Mouse (Mus musculus): ENCODE results near the gene Sdk1. TPM values are rescaled to one million over a fixed set of nuclear protein-coding genes. Genes with fewer than 3 reads are reported as not detected.

Sdk1 gene
- total RNA-seq, 1 experiment from 2014 or later = not detected

DNA sequence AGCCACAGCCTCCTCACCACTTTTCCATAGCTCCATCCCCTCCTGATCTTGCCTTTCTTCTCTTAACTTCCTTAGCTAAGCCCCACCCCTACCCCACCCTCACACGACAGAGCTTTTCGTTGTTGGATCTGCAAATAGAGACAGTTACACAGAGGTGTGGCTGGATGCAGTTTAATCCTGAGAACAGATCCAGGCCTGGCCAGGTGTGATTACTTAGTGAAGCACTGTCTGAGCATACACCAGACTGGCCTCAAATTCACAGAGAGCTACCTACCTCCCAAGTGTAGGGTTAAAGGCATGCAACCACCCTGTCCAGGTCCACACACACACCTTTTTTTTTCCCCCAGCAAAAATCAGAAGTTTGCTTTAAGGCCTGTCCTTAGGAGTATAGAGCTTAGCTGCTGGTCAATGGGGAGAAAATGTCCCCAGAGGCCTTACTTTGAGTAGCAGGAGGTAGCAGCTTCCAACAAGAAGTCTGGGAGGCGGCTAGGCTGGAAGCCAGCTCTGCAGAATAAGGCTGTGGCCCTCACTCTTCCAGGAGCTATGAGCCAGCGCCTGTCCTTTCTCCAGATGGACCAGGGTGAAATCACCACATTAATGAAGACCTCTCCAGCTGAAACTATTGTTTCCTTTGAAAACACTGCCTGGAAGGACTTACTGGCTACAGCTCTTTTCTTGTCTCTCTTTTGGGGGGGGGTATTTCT lies 781.7 kb downstream of the Sdk1 start:
- ATAC-seq (ENCODE audit: extremely low read depth, insufficient number of reproducible peaks, low FRiP score, poor library complexity, severe bottlenecking) = no peak

DNA sequence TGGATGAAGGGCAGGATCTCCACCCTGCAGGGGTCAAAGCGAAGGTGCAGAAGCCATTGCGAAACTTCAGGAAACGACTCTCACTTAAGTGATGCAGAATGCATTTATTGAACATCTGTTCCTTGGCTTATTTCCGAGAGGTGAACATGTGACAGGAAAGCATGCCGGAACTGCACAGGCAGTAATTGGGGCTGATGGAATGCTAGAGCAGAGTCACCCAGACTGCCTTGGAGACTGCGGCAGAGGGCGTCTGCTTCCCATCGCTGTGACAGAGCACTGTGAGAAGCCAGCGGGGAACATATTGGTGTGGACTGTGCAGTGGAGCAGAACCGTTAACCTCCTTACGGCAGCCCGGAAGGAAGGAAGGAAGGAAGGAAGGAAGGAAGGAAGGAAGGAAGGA lies 783.2 kb downstream of the Sdk1 start:
- no peak for ATAC-seq (ENCODE audit: extremely low read depth, insufficient number of reproducible peaks, low FRiP score, poor library complexity, severe bottlenecking)

DNA sequence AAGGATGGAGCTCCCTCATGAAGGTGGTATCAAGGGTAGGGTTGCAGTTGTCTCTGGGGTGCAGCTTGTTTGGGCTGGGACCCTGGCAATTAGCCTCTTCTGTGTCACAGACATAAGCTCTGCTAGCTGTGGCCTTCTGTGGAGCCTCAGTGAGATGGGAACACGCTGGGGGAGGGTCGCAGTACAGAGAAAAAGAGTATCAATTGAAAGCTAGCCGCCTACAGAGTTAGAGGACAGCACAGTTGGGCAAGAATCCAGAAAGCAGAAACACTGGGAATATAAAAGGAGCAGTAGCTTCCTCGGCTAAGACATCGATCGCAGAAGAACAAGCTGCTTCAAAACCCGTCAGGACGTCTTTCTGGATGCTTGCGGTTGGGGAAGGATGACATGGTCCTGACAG lies 795.2 kb downstream of the Sdk1 start:
- ATAC-seq (ENCODE audit: extremely low read depth, insufficient number of reproducible peaks, low FRiP score, poor library complexity, severe bottlenecking) = no peak

DNA sequence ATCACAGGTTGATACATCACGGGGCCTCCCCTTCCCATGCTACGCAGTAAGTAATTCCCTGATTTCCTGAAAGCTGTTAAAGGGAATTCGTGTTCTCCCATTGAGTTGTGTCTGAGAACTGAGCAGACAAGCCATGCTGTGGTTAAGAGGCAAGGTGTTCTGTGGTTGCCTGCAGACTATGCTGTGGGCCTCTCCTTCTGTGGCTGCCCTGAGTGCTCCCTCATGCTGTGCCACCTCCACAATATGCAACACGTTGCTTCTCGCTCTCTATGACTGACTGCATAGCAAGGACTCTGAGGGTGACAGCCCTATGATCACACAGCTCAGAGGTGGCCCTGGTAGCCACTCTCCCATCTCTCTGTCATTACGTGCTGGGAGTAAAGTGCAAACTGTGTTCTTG lies 797.9 kb downstream of the Sdk1 start:
- ATAC-seq (ENCODE audit: extremely low read depth, insufficient number of reproducible peaks, low FRiP score, poor library complexity, severe bottlenecking) = no peak

DNA sequence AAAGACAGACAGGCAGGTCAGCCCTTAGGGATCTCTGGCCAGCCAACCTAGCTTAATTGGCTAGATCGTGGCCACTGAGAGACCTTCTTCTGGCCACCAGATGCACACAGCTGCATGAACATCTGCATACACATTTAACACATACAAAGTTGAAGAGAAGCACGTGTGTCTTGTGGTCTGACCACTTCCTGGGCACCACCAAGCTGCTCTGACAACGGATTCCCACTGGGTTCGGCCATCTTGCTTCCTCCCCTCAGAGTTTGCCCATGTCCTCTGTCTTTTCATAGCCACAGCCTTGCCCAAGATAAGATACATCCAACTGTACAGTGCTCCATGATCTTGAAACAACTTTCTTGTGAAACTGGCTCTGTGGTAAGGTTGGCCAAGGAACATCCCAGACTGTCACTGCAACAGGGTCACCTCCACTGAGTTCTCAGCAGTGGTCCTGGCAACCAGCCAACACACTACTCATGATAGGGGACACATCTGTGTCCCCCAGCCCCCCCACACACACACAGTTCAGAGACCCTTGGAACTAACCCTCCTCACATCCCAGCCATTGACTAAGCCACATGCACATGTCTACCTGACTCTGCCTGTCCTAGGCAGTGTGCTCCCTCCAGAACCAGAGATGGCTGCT lies 798.7 kb downstream of the Sdk1 start:
- ATAC-seq (ENCODE audit: extremely low read depth, insufficient number of reproducible peaks, low FRiP score, poor library complexity, severe bottlenecking) = peak; percentile 11

DNA sequence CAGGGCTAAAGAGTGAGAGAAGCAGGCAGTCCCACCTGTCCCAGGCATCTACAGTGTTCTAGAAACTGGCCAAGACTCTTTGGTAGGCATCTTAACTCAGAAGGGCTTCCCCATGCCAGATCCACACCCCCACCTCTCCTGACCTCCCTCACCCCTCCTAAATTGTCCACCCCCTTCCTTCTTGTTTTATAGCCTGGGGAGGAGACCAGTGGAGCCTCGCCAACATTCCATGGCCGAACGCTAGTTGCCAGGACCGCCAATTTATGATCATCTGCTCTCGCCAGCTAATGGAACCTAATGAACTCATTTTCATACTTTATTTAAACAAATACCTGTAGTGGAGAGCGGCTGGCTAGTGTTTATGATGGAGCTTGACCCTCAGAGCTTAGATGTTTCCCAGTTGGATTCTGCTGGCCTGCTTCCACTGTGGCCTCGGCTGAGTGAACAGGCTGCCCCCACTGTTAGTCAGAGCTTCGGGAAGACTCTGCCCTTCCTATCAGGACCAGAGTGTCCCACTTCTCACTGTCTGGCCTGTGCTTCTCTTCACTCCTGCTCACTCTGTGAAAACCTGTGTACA lies 800.0 kb downstream of the Sdk1 start:
- ATAC-seq (ENCODE audit: extremely low read depth, insufficient number of reproducible peaks, low FRiP score, poor library complexity, severe bottlenecking) = no peak

DNA sequence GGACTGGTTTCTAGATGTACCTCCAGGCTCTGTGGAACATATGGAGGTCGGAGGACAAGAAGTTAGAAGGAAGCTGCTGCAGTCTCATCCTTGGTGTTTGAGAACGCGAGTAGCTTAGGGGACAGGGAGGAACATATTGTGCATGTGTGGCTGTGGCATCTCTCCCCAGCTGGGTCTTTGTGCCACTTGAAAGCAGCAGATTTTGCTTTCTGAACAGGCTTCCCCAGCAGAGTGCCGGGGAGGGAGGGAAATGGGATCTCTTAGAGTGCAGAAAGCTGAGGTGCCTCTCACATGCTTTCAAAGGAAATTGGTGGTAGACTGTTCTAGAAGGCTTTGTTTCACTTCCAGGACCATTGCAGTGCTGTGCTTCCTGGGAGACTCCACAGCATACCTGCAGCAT lies 820.5 kb downstream of the Sdk1 start:
- ATAC-seq (ENCODE audit: extremely low read depth, insufficient number of reproducible peaks, low FRiP score, poor library complexity, severe bottlenecking) = no peak

DNA sequence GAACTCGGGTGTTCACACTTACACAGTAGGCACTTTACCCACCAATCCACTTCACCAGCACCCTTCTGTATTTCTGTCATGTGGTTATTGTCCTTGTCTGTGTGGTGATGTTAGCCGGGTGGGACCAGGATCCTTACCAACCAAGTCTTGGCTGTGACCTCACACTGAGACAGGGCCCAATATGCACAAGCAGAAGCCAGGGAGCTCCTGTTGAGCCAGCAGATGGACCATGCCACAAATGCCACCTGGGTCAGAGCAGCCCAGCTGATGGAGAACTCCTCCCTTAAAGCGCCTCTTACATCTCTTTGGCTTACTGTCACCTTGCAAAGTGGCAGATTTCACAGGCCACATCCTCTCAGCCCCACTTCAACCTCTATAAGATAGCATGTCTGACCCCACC lies 830.0 kb downstream of the Sdk1 start:
- ATAC-seq (ENCODE audit: extremely low read depth, insufficient number of reproducible peaks, low FRiP score, poor library complexity, severe bottlenecking) = no peak

DNA sequence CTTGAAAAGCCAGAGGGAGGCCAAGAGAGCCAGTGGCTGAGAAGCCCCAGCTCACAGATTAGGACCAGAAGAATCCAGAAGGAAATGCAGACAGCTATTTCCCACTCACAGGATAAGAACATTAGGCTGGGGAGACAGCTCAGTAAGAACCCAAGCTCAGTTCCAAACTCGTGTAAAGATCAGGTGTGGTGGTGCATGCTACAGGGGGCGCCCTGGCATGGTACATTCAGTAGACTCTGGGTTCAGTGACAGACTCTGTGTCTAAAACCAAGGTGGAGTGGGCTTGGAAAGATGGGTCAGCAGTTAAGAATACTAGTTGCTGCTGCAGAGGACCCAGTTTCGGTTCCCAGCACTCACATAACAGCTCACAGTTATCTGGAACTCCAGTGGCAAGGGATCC lies 832.6 kb downstream of the Sdk1 start:
- no peak for ATAC-seq (ENCODE audit: extremely low read depth, insufficient number of reproducible peaks, low FRiP score, poor library complexity, severe bottlenecking)

DNA sequence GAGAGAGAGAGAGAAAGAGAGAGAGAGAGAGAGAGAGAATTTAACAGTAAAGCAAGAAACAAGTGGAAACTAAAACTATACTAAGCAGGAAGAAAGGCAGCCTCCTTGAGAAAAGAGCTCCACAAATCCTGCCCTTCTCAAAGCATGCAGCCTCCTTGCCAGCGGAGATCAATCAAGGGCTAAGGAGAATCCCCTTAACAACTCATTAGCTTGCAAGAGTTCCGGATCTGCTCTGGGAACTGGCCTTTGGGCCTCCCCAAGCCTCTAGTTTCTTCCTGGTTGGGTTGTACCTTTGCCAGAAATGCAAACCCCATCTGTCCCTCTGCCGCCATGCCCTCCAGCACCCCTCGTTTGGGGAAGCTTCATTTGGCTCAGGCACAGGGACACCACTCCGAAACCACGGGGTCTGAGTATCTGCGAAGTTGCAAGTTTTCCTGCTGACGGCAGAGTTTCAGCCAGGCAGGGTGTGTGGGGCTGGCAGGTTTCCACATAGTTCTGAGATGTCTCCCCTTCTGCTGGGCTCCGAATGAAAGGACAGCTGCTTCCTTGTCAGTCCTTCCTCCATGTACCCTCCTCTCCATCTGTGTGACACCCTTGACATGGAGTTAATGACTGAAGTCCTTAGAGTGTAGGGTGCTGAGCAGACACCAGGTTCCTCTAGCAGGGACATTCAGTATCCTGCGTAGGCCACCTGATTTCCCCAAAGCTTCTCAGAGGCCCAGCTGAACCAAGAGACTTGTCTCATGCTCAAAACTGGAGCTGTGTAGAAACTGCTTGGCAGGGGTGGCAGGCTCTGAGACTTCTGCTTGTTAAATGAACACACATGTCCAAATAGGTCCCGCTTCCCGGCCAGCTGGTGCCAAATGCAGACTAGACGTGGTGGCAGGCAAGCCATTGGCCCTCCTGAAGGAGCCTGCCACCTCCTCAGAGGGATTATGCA lies 833.5 kb downstream of the Sdk1 start:
- ATAC-seq (ENCODE audit: extremely low read depth, insufficient number of reproducible peaks, low FRiP score, poor library complexity, severe bottlenecking) = no peak

DNA sequence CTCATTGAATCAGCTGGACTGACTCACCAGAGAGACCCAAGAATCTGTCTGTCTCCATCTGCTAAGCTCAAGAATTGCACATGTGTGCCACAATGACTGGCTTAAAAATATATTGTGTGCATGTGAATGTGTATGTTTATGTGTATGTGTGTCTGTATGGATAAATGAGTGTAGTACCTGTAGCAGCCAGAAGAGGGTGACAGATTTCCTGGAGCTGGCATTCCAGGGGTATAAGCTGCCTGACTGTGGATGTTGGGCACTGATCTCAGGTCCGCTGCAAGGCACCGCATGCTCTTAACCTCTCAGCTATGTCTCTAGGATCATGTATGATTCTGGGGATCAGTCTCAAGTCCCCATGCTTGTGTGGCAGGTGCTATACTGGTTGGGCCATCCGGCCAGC lies 839.4 kb downstream of the Sdk1 start:
- ATAC-seq (ENCODE audit: extremely low read depth, insufficient number of reproducible peaks, low FRiP score, poor library complexity, severe bottlenecking) = no peak

DNA sequence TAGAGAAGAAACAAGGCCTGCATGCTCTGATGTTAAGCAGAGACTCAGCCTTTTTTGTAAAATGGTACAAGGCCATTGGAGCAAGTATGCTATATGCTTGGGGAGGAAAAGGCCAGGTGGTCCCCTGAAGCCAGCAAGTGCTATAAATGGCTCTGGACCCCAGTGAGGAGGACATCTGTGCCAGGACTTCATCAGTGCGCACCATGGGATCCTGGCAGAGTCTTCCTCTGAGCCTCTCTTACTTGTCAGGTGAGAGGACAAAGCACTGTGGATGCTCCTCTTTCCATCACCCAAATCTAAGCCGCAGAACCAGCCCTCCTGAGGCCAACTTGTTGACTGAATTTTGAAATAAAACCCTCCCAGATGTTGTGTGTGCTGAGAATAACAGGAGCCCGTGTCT lies 839.8 kb downstream of the Sdk1 start:
- no peak for ATAC-seq (ENCODE audit: extremely low read depth, insufficient number of reproducible peaks, low FRiP score, poor library complexity, severe bottlenecking)

DNA sequence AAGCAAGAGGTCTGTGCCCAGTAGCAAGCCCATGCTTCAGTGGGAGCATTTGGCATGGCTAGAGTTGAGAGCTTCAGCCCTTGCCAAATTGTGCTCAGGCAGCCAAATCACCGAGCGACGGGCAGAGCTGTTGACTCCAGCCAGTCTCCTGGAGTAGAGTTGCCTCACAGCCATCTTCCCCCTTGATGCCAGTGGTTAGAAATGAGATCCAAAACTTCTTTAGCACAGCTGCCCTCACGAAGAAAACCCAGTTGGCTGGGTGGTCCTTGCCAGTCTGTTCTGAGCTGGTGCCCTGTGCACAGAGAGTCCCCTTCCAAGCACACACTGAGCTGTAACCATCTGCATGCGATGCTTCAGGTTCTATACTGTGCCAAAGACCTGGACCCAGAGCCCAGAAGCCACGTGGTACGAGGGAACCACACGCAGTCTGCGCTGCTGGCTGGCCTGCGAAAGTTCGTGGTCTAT lies 855.1 kb downstream of the Sdk1 start:
- no peak for ATAC-seq (ENCODE audit: extremely low read depth, insufficient number of reproducible peaks, low FRiP score, poor library complexity, severe bottlenecking)

DNA sequence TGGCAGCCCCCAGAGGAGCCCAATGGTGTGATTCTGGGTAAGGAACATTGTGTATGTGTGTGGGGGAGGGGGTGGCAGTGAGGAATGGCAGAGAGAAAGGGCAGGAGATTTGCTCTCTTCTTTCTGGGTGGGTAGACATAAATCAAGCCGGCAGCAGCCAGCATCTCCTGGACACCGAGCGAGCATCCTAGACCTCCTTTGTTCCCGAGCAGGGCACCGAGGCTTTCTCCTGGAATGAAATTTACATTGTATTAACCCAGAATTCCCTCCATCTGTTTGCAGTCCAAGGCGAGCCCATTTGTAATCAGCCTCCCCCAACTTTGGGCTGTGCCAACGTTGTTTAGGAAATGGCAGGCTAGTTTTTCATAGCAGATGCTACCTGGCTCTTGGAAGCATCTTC lies 858.9 kb downstream of the Sdk1 start:
- ATAC-seq (ENCODE audit: extremely low read depth, insufficient number of reproducible peaks, low FRiP score, poor library complexity, severe bottlenecking) = no peak

DNA sequence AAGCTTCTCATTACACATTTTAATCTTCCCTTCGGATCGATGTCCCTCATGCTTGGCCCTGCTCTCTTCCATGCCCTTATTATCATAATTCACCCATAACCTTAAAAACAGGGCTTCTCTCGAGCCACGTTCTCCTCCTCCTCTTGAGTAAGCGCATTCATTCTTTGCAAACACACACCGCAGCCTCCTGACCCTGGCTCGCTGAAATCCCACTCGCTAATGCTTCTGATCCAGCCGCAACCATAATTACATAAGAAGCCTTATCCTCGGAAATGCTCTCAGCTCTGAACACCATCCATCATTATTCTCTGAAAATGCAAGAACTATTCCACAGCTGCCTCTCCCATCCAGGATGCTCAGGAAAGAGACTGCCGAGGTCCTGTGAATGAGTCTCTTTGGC lies 866.1 kb downstream of the Sdk1 start:
- ATAC-seq (ENCODE audit: extremely low read depth, insufficient number of reproducible peaks, low FRiP score, poor library complexity, severe bottlenecking) = no peak

DNA sequence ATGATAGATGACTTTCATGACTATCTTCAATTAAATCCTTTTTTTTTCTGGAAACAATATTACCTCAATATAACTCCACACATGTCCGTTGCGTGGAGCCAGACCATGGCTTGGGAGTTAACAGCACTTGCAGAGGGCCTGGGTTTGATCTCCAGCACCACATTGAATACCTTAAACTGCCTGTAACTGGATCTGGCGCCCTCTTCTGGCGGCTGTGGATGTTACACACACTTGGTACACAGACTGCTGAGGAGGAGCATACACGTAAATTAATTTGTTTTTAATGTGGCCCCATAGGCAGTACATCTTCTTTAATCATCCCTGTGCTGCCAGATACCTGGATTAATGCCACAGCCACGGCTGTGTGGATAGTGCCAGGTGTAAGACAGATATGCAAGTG lies 870.7 kb downstream of the Sdk1 start:
- ATAC-seq (ENCODE audit: extremely low read depth, insufficient number of reproducible peaks, low FRiP score, poor library complexity, severe bottlenecking) = no peak

DNA sequence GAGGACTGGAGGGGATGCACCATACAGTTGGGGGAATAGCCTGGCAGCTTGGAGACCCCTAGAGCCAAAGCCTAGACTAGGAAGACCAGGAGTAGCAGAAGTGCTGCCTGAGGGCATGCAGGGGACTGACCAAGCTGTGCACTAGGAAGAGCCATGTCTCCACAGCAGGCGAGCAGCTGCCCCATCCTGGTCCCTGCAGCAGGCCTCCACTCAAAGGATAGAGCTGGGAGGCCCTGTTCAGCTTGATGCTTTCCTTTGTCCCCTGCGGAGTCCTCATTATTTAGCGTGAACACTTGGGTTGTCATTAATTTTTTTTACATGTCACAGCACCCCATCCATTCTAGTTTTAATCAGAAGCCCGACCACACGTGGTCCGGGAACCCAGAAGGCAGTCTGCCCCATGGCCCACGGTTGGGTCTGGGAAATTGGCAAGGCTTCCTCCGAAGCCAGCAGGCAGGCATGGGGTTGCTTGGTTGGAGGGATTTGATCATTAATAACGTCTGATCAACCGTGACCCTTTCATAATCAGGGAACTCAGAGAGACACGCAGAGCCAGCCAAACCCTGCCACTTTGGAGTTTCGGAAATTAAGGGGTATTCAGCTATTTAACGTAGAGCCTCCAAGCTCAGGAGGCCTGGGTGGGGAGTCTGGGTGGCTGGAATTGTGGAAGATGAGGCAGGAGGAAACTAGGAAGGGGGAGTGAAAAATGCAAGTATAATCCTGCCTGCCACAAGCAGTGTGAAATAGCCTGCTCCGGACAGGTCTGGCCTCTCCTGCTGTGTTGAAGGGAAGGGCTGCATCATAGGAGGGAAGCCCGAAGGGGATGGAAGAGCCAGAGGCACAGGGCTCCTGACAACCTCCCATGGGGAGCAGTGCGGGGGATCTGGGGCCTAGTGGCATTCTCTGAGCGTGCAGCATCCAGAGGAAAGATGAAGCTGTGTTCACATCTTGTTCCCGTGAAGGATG lies 872.2 kb downstream of the Sdk1 start:
- no peak for ATAC-seq (ENCODE audit: extremely low read depth, insufficient number of reproducible peaks, low FRiP score, poor library complexity, severe bottlenecking)

DNA sequence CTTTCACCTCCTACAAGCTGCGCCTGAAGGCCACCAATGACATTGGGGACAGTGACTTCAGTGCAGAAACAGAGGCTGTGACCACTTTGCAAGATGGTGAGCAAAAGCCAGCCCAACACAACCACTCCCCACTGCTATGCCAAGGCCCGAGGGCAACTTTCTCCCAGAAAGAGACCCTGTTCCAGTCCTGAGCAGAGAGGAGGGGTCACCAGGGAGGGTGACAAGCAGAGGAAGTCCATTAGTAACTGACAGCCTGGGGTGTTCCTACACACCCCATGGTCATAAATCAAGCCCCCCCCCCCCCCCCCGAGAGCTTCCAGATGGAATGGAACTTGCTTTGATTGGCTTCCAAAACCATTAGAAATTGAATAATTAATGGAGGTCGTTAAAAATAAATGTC lies 886.5 kb downstream of the Sdk1 start:
- no peak for ATAC-seq (ENCODE audit: extremely low read depth, insufficient number of reproducible peaks, low FRiP score, poor library complexity, severe bottlenecking)

Measured in neutrophil, adult 5-6 weeks (primary cell).